Mouse (Mus musculus): ENCODE results near the gene Gnl2. TPM values are rescaled to one million over a fixed set of nuclear protein-coding genes. Genes with fewer than 3 reads are reported as not detected.

Gene Gnl2
- polyA plus RNA-seq, 1 experiment from 2014 or later = 66.1 TPM

DNA sequence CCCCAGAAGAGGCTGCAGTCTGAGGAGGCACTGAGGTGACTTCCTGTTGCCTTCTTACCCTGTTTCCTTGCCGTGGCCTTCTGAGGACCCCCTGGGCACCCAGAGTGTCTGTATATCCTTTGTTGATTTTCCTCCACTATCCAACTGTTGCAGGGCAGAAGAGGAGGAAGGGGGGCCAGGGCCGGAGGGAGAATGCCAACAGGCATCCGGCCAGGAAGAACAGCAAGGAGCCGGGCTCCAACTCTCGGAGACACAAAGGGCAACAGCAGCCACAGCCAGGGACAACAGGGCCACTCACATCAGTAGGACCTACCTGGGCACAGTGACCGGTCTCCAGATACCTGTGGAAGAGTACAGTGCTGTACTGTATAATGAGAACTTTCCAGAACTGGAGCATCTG is 8.2 kb upstream of the Gnl2 start:
- no peak for ATAC-seq (replicated peaks; ENCODE audit: low FRiP score, low read depth)
- no peak overlapping the region for H3K4me2 ChIP-seq (ENCODE audit: low read length)
- no peak overlapping the region for H3K4me3 ChIP-seq (replicated peaks; ENCODE audit: low read depth, low read length)
- no peaks in the 10 kb centered on the region for H3K9me3 ChIP-seq (replicated peaks; ENCODE audit: low read length)
- H3K27me3 ChIP-seq (ENCODE audit: insufficient read depth, low read length) = no peaks in the 10 kb centered on the region
- WGBS = 56% methylated on average over 6 of the region's 6 CpGs
- H3K4me1 ChIP-seq (replicated peaks; ENCODE audit: insufficient read depth, low read length) = 0 out of 2 replicates have a peak, but pooled peaks cover 2% of the 10 kb centered on the region
- no peaks in the 10 kb centered on the region for H3K36me3 ChIP-seq (ENCODE audit: insufficient read depth, low read length)
- H3K27ac ChIP-seq = no peak overlapping the region
- no peak for DNase-seq (ENCODE audit: low spot score)
- no peak for TF ChIP-seq CTCF (IDR thresholded peaks at IDR 0.05; ENCODE audit: low read depth)
- H3K9ac ChIP-seq (ENCODE audit: low read depth, low read length) = no peak overlapping the region

- H3K27ac ChIP-seq = no peak overlapping the region
Measured at GRCm38 (mm10) chr4:125008712-125009111, 7.7 kb upstream of the Gnl2 start.

DNA sequence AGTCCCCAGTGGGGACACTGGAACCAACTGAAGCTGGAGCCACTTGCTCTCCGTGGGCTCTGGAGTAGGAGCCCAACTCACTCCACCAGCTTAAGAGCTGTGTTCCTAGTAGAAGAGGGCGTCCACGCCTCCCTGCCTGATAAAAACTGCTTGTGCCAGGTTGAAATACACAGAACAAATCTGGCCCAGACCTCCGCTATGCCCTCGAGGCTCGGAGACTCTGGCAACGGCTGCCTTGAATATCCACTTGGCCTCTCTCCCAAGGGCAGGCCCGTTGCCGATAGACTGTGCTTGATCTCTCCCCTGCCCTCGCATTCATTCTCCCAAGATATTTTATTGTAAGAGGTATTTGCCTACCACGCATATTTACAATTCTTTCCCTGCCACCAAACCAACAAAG is 1.0 kb downstream of the Gnl2 start:
- H3K9me3 ChIP-seq (replicated peaks; ENCODE audit: low read length) = no peaks in the 10 kb centered on the region
- no peak for TF ChIP-seq CTCF (IDR thresholded peaks at IDR 0.05; ENCODE audit: low read depth)
- ATAC-seq (replicated peaks; ENCODE audit: low FRiP score, low read depth) = no peak
- no peaks in the 10 kb centered on the region for H3K36me3 ChIP-seq (ENCODE audit: insufficient read depth, low read length)
- no peaks in the 10 kb centered on the region for H3K4me1 ChIP-seq (replicated peaks; ENCODE audit: insufficient read depth, low read length)
- no peak overlapping the region for H3K4me3 ChIP-seq (replicated peaks; ENCODE audit: low read depth, low read length)
- no peak for DNase-seq (ENCODE audit: low spot score)
- H3K27ac ChIP-seq = no peak overlapping the region
- 80% methylated on average over 11 of the region's 11 CpGs for WGBS
- H3K27me3 ChIP-seq (ENCODE audit: insufficient read depth, low read length) = no peaks in the 10 kb centered on the region
- H3K4me2 ChIP-seq (ENCODE audit: low read length) = no peak overlapping the region
- no peak overlapping the region for H3K9ac ChIP-seq (ENCODE audit: low read depth, low read length)

More at GRCm38 (mm10) chr4:125008712-125009111, 7.7 kb upstream of the Gnl2 start:
- DNase-seq (ENCODE audit: low spot score) (no peak), ATAC-seq (replicated peaks; ENCODE audit: low FRiP score, low read depth) (no peak)
- H3K9me3 ChIP-seq (replicated peaks; ENCODE audit: low read length) = no peaks in the 10 kb centered on the region
- no peak overlapping the region for H3K4me2 ChIP-seq (ENCODE audit: low read length)
- no peaks in the 10 kb centered on the region for H3K36me3 ChIP-seq (ENCODE audit: insufficient read depth, low read length)
- H3K9ac ChIP-seq (ENCODE audit: low read depth, low read length) = no peak overlapping the region
- 44% methylated on average over 8 of the region's 8 CpGs for WGBS
- 0 out of 2 replicates have a peak, but pooled peaks cover 2% of the 10 kb centered on the region for H3K4me1 ChIP-seq (replicated peaks; ENCODE audit: insufficient read depth, low read length)
- H3K4me3 ChIP-seq (replicated peaks; ENCODE audit: low read depth, low read length) = no peak overlapping the region
- no peak for TF ChIP-seq CTCF (IDR thresholded peaks at IDR 0.05; ENCODE audit: low read depth)
- H3K27me3 ChIP-seq (ENCODE audit: insufficient read depth, low read length) = no peaks in the 10 kb centered on the region

GRCm38 (mm10) chr4:125020780-125021538 is 4.6 kb downstream of the Gnl2 start:
- Histone ChIP-seq H3K36me3 (ENCODE audit: insufficient read depth, low read length) (no peaks in the 10 kb centered on the region), H3K4me2 (ENCODE audit: low read length) (no peak overlapping the region), H3K9me3 (replicated peaks; ENCODE audit: low read length) (no peaks in the 10 kb centered on the region), H3K27me3 (ENCODE audit: insufficient read depth, low read length) (no peaks in the 10 kb centered on the region), H3K9ac (ENCODE audit: low read depth, low read length) (no peak overlapping the region), H3K27ac (no peak overlapping the region), H3K4me3 (replicated peaks; ENCODE audit: low read depth, low read length) (no peak overlapping the region), H3K4me1 (replicated peaks; ENCODE audit: insufficient read depth, low read length) (no peaks in the 10 kb centered on the region)
- ATAC-seq (replicated peaks; ENCODE audit: low FRiP score, low read depth) (no peak), DNase-seq (ENCODE audit: low spot score) (peak; percentile 66)
- 29% methylated on average over 11 of the region's 11 CpGs for WGBS
- TF ChIP-seq CTCF (IDR thresholded peaks at IDR 0.05; ENCODE audit: low read depth) = peak; percentile 64

GRCm38 (mm10) chr4:125029891-125030614 is 13.7 kb downstream of the Gnl2 start:
- peak overlapping the region; percentile 97 for H3K4me2 ChIP-seq (ENCODE audit: low read length)
- peaks cover 1% of the 10 kb centered on the region; the same call in 1 of the 2 replicates for H3K36me3 ChIP-seq (ENCODE audit: insufficient read depth, low read length)
- H3K4me3 ChIP-seq (replicated peaks; ENCODE audit: low read depth, low read length) = peak overlapping the region; percentile 81
- H3K9me3 ChIP-seq (replicated peaks; ENCODE audit: low read length) = no peaks in the 10 kb centered on the region
- TF ChIP-seq CTCF (IDR thresholded peaks at IDR 0.05; ENCODE audit: low read depth) = no peak
- no peaks in the 10 kb centered on the region for H3K27me3 ChIP-seq (ENCODE audit: insufficient read depth, low read length)
- under 1% methylated on average over 50 of the region's 50 CpGs for WGBS
- ATAC-seq (replicated peaks; ENCODE audit: low FRiP score, low read depth) (peak; percentile 99), DNase-seq (ENCODE audit: low spot score) (peak; percentile 97)
- H3K27ac ChIP-seq = peak overlapping the region; percentile 63
- peaks cover 6% of the 10 kb centered on the region; the same call in 1 of the 2 replicates for H3K4me1 ChIP-seq (replicated peaks; ENCODE audit: insufficient read depth, low read length)
- peak overlapping the region; percentile 83 for H3K9ac ChIP-seq (ENCODE audit: low read depth, low read length)

DNA sequence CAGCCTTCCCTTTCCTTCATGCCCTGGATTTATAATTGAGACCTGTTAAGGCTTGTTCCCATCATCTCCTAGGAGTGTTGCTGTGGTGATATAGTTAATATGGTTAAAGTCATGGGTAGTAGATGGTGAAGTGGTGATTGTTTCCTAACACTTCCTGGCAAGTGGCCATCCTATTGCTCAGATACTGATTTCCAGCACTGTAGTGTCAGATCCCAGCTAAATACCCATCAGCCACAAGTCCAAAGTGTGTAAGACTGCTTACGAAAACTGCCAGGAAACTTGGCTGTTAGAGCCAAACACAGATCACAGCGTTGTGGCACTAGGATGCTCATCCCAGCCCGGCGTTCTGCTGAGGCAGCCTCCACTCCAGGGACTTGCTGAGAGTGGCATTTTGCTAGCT is 18.0 kb downstream of the Gnl2 start:
- no peak for TF ChIP-seq CTCF (IDR thresholded peaks at IDR 0.05; ENCODE audit: low read depth)
- Histone ChIP-seq H3K36me3 (ENCODE audit: insufficient read depth, low read length) (peaks cover 32% of the 10 kb centered on the region), H3K27ac (no peak overlapping the region), H3K4me3 (replicated peaks; ENCODE audit: low read depth, low read length) (no peak overlapping the region), H3K9ac (ENCODE audit: low read depth, low read length) (no peak overlapping the region), H3K4me2 (ENCODE audit: low read length) (no peak overlapping the region), H3K27me3 (ENCODE audit: insufficient read depth, low read length) (no peaks in the 10 kb centered on the region), H3K4me1 (replicated peaks; ENCODE audit: insufficient read depth, low read length) (peaks cover 6% of the 10 kb centered on the region; the same call in 1 of the 2 replicates), H3K9me3 (replicated peaks; ENCODE audit: low read length) (no peaks in the 10 kb centered on the region)
- 90% methylated on average over 4 of the region's 4 CpGs for WGBS
- ATAC-seq (replicated peaks; ENCODE audit: low FRiP score, low read depth) (no peak), DNase-seq (ENCODE audit: low spot score) (no peak)

Data from kidney, postnatal 0 days (tissue).